Mouse (Mus musculus) embryonic fibroblast, embryonic 13.5 days (primary cell): Measurements from ENCODE around the gene Rngtt.

Source experiments
- CTCF ChIP-seq: IDR thresholded peaks from 2 replicates; pipeline ENCODE4 v1.5.1; 2011; ENCODE audit warnings: mild to moderate bottlenecking, control low read depth, low read length, moderate library complexity, borderline replicate concordance; ENCODE audit not compliant: insufficient read depth
- POLR2A ChIP-seq: IDR thresholded peaks from 2 replicates; pipeline ENCODE4 v1.6.1; 2011; ENCODE audit warnings: low read depth, mild to moderate bottlenecking, control low read depth, low read length, moderate library complexity

- TF ChIP-seq CTCF (no peak), POLR2A (no peak)
Observed at GRCm38 (mm10) chr4:33525272-33525671, 215.2 kb downstream of the Rngtt start.
